In the genomic region with DNA sequence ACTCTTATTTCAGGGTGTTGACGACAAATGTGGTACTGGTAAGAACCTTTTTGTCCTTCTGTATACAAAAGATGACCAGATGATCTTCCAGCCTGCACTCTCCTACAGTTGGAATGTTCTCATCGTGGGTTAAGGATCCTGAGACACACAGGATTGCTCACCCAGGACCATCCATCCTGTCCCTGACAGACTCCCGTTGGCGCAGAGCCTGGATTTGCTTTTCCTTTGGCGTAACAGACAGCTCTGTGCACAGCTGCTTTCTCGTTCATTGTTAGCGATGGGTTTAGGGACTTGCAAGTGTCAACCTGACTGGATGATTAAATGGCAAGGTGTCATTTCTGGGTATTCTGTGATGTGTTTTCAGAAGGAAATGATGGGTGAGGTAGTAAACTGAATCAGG, we compare ENCODE assay signal across 13 mouse cellular contexts. TPM values are rescaled to one million over a fixed set of nuclear protein-coding genes. Genes with fewer than 3 reads are reported as not detected.
DNase-seq lines count a peak whose midpoint lies in the region; ATAC-seq lines count a peak whose summit lies in the region.
"Had no signal": no experiment of that assay in that cellular context is flagged by ENCODE, and none has a peak within 500 bp of the region (broad histone marks: within the 10 kb centered on the region; RNA-seq: fewer than 3 reads in every experiment).

No protein-coding gene starts in this region.

- ATAC-seq in cerebellum, adult (ENCODE audit: insufficient number of reproducible peaks, low FRiP score, low TSS enrichment) = no peak
- ATAC-seq in liver, embryonic 11.5 days (replicated peaks; ENCODE audit: low FRiP score) = no peak
- ATAC-seq: forebrain, embryonic 14.5 days had no signal

- no peak overlapping the region for H3K9ac ChIP-seq in liver, embryonic 11.5 days (ENCODE audit: low read depth, low read length)

- H3K4me3 ChIP-seq in liver, embryonic 11.5 days (ENCODE audit: low read depth, low read length) = no peak overlapping the region

- no peak overlapping the region for H3K4me2 ChIP-seq in liver, embryonic 11.5 days

- H3K4me1 ChIP-seq in liver, embryonic 11.5 days (replicated peaks; ENCODE audit: control insufficient read depth, insufficient read depth, low read length) = 0 out of 2 replicates have a peak, but pooled peaks cover 3% of the 10 kb centered on the region

- no peak overlapping the region for H3K27ac ChIP-seq in liver, embryonic 11.5 days (ENCODE audit: low read depth, low read length)

- H3K27me3 ChIP-seq in liver, embryonic 11.5 days (replicated peaks; ENCODE audit: control insufficient read depth, insufficient read depth, low read length) = no peaks in the 10 kb centered on the region

- H3K36me3 ChIP-seq in liver, embryonic 11.5 days (ENCODE audit: control insufficient read depth, insufficient read depth, low read length) = no peaks in the 10 kb centered on the region

- no peaks in the 10 kb centered on the region for H3K9me3 ChIP-seq in liver, embryonic 11.5 days (ENCODE audit: control insufficient read depth, low read length)

- peak; percentile 28 to 39 for DNase-seq in cerebellum, postnatal 10 days
- DNase-seq in liver = peak; percentile 16
- DNase-seq in liver, embryonic 11.5 days (ENCODE audit: low spot score) = no peak
- peak; percentile 37 for DNase-seq in kidney, postnatal 14 days
- peak; percentile 2 for DNase-seq in mesoderm, embryonic 11.5 days (ENCODE audit: low read depth, low spot score)
- no peak for DNase-seq in urinary bladder, postnatal 10 days (ENCODE audit: low spot score)
- no peak for DNase-seq in cerebellum, adult 11 months
- DNase-seq: cerebellum, postnatal 36 days had no signal

- WGBS in liver, embryonic 11.5 days = 80% methylated on average over 7 of the region's 7 CpGs

RNA-seq across cellular contexts. Expression of a gene that starts 14.1 kb away (rescaled TPM):
- polyA plus RNA-seq in liver, embryonic 11.5 days (2014; fragmentation: Nextera tagmentation; extraction: Ambion mirVana) = not detected in 2 replicates
- polyA plus RNA-seq: forebrain, embryonic 14.5 days; large intestine, adult 2 months; liver, embryonic 16.5 days; neural tube, embryonic 14.5 days had no signal

RNA-seq across cellular contexts. Expression of a gene that starts 21.4 kb away (rescaled TPM):
- not detected in 2 replicates for polyA plus RNA-seq in liver, embryonic 11.5 days (2014; fragmentation: Nextera tagmentation; extraction: Ambion mirVana)
- polyA plus RNA-seq: forebrain, embryonic 14.5 days; large intestine, adult 2 months; liver, embryonic 16.5 days; neural tube, embryonic 14.5 days had no signal

RNA-seq across cellular contexts. Expression of a gene that starts 35.0 kb away (rescaled TPM):
- not detected in 2 replicates for polyA plus RNA-seq in liver, embryonic 11.5 days (2014; fragmentation: Nextera tagmentation; extraction: Ambion mirVana)
- polyA plus RNA-seq: forebrain, embryonic 14.5 days; large intestine, adult 2 months; liver, embryonic 16.5 days; neural tube, embryonic 14.5 days had no signal

RNA-seq across cellular contexts. Expression of a gene that starts 55.5 kb away (rescaled TPM):
- not detected in 2 replicates for polyA plus RNA-seq in liver, embryonic 11.5 days (2014; fragmentation: Nextera tagmentation; extraction: Ambion mirVana)
- polyA plus RNA-seq: forebrain, embryonic 14.5 days; large intestine, adult 2 months; liver, embryonic 16.5 days; neural tube, embryonic 14.5 days had no signal

Comparison
In these comparisons a context has a peak if more than half of its experiments do, and no peak if none do; other contexts are left out.
1. DNase-seq: peak in cerebellum, postnatal 10 days (2 of 2), liver (single experiment), kidney, postnatal 14 days (single experiment) and mesoderm, embryonic 11.5 days (single experiment); none in liver, embryonic 11.5 days (single experiment), urinary bladder, postnatal 10 days (single experiment) and cerebellum, adult 11 months (single experiment).